ENCODE assay signal across 8 mouse cellular contexts in genomic region chr7:19076586-19076991, GRCm38 (mm10). TPM values are rescaled to one million over a fixed set of nuclear protein-coding genes. Genes with fewer than 3 reads are reported as not detected.
DNase-seq lines count a peak whose midpoint lies in the region; ATAC-seq and TF ChIP-seq lines count a peak whose summit lies in the region.

No protein-coding gene starts in this region.

- TF ChIP-seq CTCF in layer of hippocampus, adult 2 months (conservative IDR thresholded peaks at IDR 0.05), result no peak

- H3K27ac ChIP-seq in layer of hippocampus, adult 2 months, result peak overlapping the region; percentile 90
- peak overlapping the region; percentile 57 for H3K27ac ChIP-seq in forebrain, embryonic 11.5 days (ENCODE audit: low read depth, low read length)
- H3K27ac ChIP-seq in intestine, embryonic 16.5 days (ENCODE audit: low read length), result peak overlapping the region; percentile 79
- peak overlapping the region; percentile 83 for H3K27ac ChIP-seq in midbrain, embryonic 16.5 days (ENCODE audit: low read length)

- no peak for ATAC-seq in forebrain, embryonic 11.5 days (replicated peaks; ENCODE audit: low FRiP score)
- ATAC-seq in intestine, embryonic 16.5 days, result no peak
- ATAC-seq in midbrain, embryonic 16.5 days, result peak; percentile 2; the same call in 1 of the 2 replicates

- DNase-seq in layer of hippocampus, adult 2 months (ENCODE audit: low spot score in 2 of 2), result no peak
- DNase-seq in layer of hippocampus, adult 9-10 months (ENCODE audit: low spot score), result no peak
- DNase-seq in Muller cell, postnatal 12 days (ENCODE audit: inconsistent ontology term), result peak; percentile 40
- peak; percentile 59 for DNase-seq in forebrain, embryonic 11.5 days (ENCODE audit: low spot score)
- DNase-seq in natural killer cell, adult 2 months (ENCODE audit: low spot score in 2 of 2), result no peak
- DNase-seq in ovary, postnatal 10 days (ENCODE audit: low spot score), result no peak

- WGBS in forebrain, embryonic 11.5 days, result under 1% methylated on average over 22 of the region's 22 CpGs
- WGBS in intestine, embryonic 16.5 days, result under 1% methylated on average over 22 of the region's 22 CpGs
- under 1% methylated on average over 22 of the region's 22 CpGs for WGBS in midbrain, embryonic 16.5 days

- H3K36me3 ChIP-seq in forebrain, embryonic 11.5 days (ENCODE audit: control insufficient read depth, insufficient read depth, low read length), result peaks cover 17% of the 10 kb centered on the region
- H3K36me3 ChIP-seq in intestine, embryonic 16.5 days (ENCODE audit: control insufficient read depth, insufficient read depth, low read length), result peaks cover 16% of the 10 kb centered on the region; the same call in 1 of the 2 replicates
- peaks cover 26% of the 10 kb centered on the region for H3K36me3 ChIP-seq in midbrain, embryonic 16.5 days (ENCODE audit: control insufficient read depth, insufficient read depth, low read length)

- no peaks in the 10 kb centered on the region for H3K27me3 ChIP-seq in forebrain, embryonic 11.5 days (ENCODE audit: control insufficient read depth, insufficient read depth, low read length)
- H3K27me3 ChIP-seq in intestine, embryonic 16.5 days (replicated peaks; ENCODE audit: control insufficient read depth, insufficient read depth, low read length), result no peaks in the 10 kb centered on the region
- no peaks in the 10 kb centered on the region for H3K27me3 ChIP-seq in midbrain, embryonic 16.5 days (ENCODE audit: control insufficient read depth, insufficient read depth, low read depth, low read length)

- peak overlapping the region; percentile 99 for H3K9ac ChIP-seq in forebrain, embryonic 11.5 days (ENCODE audit: low read length)
- H3K9ac ChIP-seq in intestine, embryonic 16.5 days (ENCODE audit: low read depth, low read length), result peak overlapping the region; percentile 78
- peak overlapping the region; percentile 98 for H3K9ac ChIP-seq in midbrain, embryonic 16.5 days (ENCODE audit: low read depth, low read length)

- peaks cover 10% of the 10 kb centered on the region; the same call in 1 of the 2 replicates for H3K4me1 ChIP-seq in forebrain, embryonic 11.5 days (replicated peaks; ENCODE audit: control insufficient read depth, insufficient read depth, low read length)
- H3K4me1 ChIP-seq in intestine, embryonic 16.5 days (ENCODE audit: control insufficient read depth, insufficient read depth, low read length), result peaks cover 20% of the 10 kb centered on the region
- H3K4me1 ChIP-seq in midbrain, embryonic 16.5 days (ENCODE audit: control insufficient read depth, insufficient read depth, low read length), result peaks cover 22% of the 10 kb centered on the region

- H3K4me3 ChIP-seq in layer of hippocampus, adult 2 months, result peak overlapping the region; percentile 81
- H3K4me3 ChIP-seq in forebrain, embryonic 11.5 days (ENCODE audit: low read depth, low read length), result peak overlapping the region; percentile 100
- H3K4me3 ChIP-seq in intestine, embryonic 16.5 days (ENCODE audit: low read length), result peak overlapping the region; percentile 64
- H3K4me3 ChIP-seq in midbrain, embryonic 16.5 days (ENCODE audit: low read depth, low read length), result peak overlapping the region; percentile 100

- H3K9me3 ChIP-seq in forebrain, embryonic 11.5 days (ENCODE audit: control insufficient read depth, low read length), result no peaks in the 10 kb centered on the region
- H3K9me3 ChIP-seq in intestine, embryonic 16.5 days (ENCODE audit: control insufficient read depth, low read length), result no peaks in the 10 kb centered on the region
- H3K9me3 ChIP-seq in midbrain, embryonic 16.5 days (replicated peaks; ENCODE audit: control insufficient read depth, low read length, poor library complexity, severe bottlenecking), result no peaks in the 10 kb centered on the region

- H3K4me2 ChIP-seq in forebrain, embryonic 11.5 days (ENCODE audit: low read depth, low read length, severe bottlenecking), result peak overlapping the region; percentile 97
- H3K4me2 ChIP-seq in intestine, embryonic 16.5 days (ENCODE audit: low read depth, low read length), result peak overlapping the region; percentile 75
- H3K4me2 ChIP-seq in midbrain, embryonic 16.5 days (ENCODE audit: low read length), result peak overlapping the region; percentile 95

RNA-seq across cellular contexts. Expression of gene Dmwd, which starts 0.6 kb away (rescaled TPM):
- 100 to 1,000 TPM; 154 TPM for total RNA-seq in layer of hippocampus, adult 2 months (2021)
- polyA plus RNA-seq in forebrain, embryonic 11.5 days (2014; fragmentation: Nextera tagmentation; extraction: Ambion mirVana), result 20.9 and 25.4 TPM in 2 replicates
- polyA plus RNA-seq in intestine, embryonic 16.5 days (2015; fragmentation: Nextera tagmentation; extraction: Ambion mirVana), result 6.4 and 6.7 TPM in 2 replicates
- 28.4 and 28.7 TPM in 2 replicates for polyA plus RNA-seq in midbrain, embryonic 16.5 days (2015; fragmentation: Nextera tagmentation; extraction: Ambion mirVana)

RNA-seq across cellular contexts. Expression of gene Dmpk, which starts 7.1 kb away (rescaled TPM):
- 10 to 100 TPM; 38.8 to 56.8 TPM for total RNA-seq in layer of hippocampus, adult 2 months (2021)
- 12.4 and 13.8 TPM in 2 replicates for polyA plus RNA-seq in forebrain, embryonic 11.5 days (2014; fragmentation: Nextera tagmentation; extraction: Ambion mirVana)
- 54.6 and 59.3 TPM in 2 replicates for polyA plus RNA-seq in intestine, embryonic 16.5 days (2015; fragmentation: Nextera tagmentation; extraction: Ambion mirVana)
- 6.9 and 8.1 TPM in 2 replicates for polyA plus RNA-seq in midbrain, embryonic 16.5 days (2015; fragmentation: Nextera tagmentation; extraction: Ambion mirVana)

RNA-seq across cellular contexts. Expression of gene Six5, which starts 17.8 kb away (rescaled TPM):
- total RNA-seq in layer of hippocampus, adult 2 months (2021), result 1 to 10 TPM; 2.4 to 2.8 TPM
- polyA plus RNA-seq in forebrain, embryonic 11.5 days (2014; fragmentation: Nextera tagmentation; extraction: Ambion mirVana), result 9.9 and 10.8 TPM in 2 replicates
- polyA plus RNA-seq in intestine, embryonic 16.5 days (2015; fragmentation: Nextera tagmentation; extraction: Ambion mirVana), result 7.3 and 7.5 TPM in 2 replicates
- polyA plus RNA-seq in midbrain, embryonic 16.5 days (2015; fragmentation: Nextera tagmentation; extraction: Ambion mirVana), result 1.5 and 1.6 TPM in 2 replicates

RNA-seq across cellular contexts. Expression of gene Rsph6a, which starts 22.1 kb away (rescaled TPM):
- total RNA-seq in layer of hippocampus, adult 2 months (2021), result under 1 TPM in 1 of 2 experiments, not detected in 1; 0.20 TPM
- polyA plus RNA-seq in forebrain, embryonic 11.5 days (2014; fragmentation: Nextera tagmentation; extraction: Ambion mirVana), result not detected in 2 replicates
- 0.05 TPM in 1 of 2 replicates, not detected in the other for polyA plus RNA-seq in intestine, embryonic 16.5 days (2015; fragmentation: Nextera tagmentation; extraction: Ambion mirVana)
- polyA plus RNA-seq in midbrain, embryonic 16.5 days (2015; fragmentation: Nextera tagmentation; extraction: Ambion mirVana), result 0.14 and 0.28 TPM in 2 replicates

RNA-seq across cellular contexts. Expression of gene Gm4969, which starts 41.6 kb away (rescaled TPM):
- total RNA-seq in layer of hippocampus, adult 2 months (2021), result under 1 TPM; 0.33 to 0.71 TPM
- 1.2 and 1.4 TPM in 2 replicates for polyA plus RNA-seq in forebrain, embryonic 11.5 days (2014; fragmentation: Nextera tagmentation; extraction: Ambion mirVana)
- 1.5 and 2.1 TPM in 2 replicates for polyA plus RNA-seq in intestine, embryonic 16.5 days (2015; fragmentation: Nextera tagmentation; extraction: Ambion mirVana)
- 8.2 and 9.5 TPM in 2 replicates for polyA plus RNA-seq in midbrain, embryonic 16.5 days (2015; fragmentation: Nextera tagmentation; extraction: Ambion mirVana)

Comparison
In these comparisons a context has a peak if more than half of its experiments do, and no peak if none do; other contexts are left out.
1. DNase-seq: peak in Muller cell, postnatal 12 days (single experiment) and forebrain, embryonic 11.5 days (single experiment); none in layer of hippocampus, adult 2 months (0 of 2), layer of hippocampus, adult 9-10 months (single experiment), natural killer cell, adult 2 months (0 of 2) and ovary, postnatal 10 days (single experiment).
2. Peak in every context shown above with its lines, with median percentiles within 50 percentile points of each other: H3K27ac ChIP-seq, H3K4me3 ChIP-seq, H3K4me2 ChIP-seq and H3K9ac ChIP-seq.